Mouse (Mus musculus): ENCODE results near the gene Cyth3.

Gene Cyth3

DNA sequence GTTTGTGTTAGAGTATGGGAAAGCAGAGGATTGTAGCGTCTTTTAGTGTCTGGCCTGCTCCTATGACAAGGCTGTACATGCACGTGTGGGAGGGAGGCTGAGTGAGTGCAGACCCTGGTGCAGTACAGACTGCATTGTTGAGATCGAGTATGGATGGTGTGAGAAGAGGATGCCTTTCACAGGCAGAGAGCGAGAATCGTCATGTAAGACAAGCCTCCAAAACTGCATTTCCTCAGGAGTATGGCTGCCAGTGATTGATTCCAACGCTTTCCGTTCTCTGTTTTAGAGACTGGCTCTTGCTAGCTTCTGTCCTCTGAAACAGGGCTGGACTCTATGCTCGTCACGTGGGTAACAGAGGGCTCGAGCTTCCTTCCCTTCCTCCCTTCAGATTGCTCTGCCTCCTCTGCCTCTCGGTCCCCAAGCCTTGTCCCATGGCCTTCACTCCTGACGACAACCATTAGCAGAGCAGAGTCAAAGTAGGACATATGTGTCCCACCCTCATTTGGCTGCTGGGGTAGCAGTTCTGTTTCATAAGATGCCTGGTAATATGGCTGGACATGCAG lies 12.4 kb downstream of the Cyth3 start:
- DNase-seq (ENCODE audit: low spot score in 2 of 2), result no peak

DNA sequence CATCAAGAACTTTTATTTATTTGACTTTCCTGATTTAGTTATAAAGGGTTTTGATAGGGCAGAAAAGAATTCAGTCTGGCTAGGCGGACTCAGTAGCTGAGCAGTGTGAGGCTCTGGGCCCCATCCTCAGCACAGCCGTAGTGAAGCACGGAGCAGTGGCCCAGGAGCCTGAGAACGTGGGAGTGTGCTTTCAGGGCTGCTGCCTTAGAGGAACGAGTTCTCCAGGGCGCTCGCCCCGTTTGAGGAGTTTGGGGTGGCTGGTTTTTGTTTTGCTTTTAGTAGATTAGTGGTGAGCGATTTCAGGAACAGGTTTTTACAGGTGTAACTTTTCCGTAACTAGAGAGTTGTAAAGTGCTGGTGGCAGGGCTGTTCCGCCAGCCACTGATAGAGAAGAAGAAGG lies 13.1 kb downstream of the Cyth3 start:
- DNase-seq (ENCODE audit: low spot score in 2 of 2), result no peak

DNA sequence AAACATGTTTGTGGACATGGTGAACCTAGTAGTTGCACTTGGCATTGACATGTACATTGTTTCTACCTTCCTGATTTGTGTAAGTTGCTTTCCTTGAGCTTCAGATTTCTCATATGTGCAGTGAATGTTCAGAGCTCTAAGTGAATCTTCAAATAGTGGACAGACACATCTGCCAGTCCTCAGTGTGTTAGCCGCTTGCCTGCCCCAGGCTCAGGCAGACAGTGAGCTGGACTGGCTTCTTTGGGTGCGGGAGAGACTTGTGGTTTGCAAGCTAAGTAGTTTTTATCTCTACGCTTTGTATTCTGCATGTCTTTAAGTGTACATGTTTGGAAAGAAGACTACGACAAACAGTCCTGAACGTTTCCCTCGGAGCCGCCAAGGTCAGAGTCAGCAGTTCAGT lies 13.9 kb downstream of the Cyth3 start:
- no peak for DNase-seq (ENCODE audit: low spot score in 2 of 2)

DNA sequence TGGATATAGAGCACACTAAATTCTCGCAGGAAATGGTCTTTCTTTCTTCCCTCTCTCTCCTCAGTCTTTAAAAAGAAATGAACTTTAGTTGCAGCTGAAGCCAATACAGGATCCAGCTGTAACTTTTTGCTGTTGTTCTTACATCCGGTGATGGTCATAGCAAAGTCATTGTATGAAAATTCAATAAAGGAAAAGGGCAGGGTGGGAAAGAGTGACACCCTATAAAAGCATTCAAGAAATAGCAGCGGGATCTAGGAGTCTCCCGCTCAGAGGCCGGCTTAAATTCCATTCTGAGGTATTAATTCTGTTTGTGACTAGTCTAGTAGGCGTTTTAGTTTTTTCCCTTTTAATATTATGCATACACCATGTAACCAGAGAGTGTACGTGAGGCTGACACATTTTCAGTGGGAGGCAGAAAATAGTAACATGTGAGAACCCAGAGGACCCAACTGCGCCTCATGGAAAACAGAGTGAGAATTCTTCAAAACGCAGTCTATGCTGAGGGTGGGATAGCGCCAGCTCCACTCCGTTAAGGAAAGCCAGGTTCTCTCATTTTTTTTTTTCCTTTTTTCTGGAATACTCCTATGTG lies 15.7 kb downstream of the Cyth3 start:
- no peak for DNase-seq (ENCODE audit: low spot score in 2 of 2)

DNA sequence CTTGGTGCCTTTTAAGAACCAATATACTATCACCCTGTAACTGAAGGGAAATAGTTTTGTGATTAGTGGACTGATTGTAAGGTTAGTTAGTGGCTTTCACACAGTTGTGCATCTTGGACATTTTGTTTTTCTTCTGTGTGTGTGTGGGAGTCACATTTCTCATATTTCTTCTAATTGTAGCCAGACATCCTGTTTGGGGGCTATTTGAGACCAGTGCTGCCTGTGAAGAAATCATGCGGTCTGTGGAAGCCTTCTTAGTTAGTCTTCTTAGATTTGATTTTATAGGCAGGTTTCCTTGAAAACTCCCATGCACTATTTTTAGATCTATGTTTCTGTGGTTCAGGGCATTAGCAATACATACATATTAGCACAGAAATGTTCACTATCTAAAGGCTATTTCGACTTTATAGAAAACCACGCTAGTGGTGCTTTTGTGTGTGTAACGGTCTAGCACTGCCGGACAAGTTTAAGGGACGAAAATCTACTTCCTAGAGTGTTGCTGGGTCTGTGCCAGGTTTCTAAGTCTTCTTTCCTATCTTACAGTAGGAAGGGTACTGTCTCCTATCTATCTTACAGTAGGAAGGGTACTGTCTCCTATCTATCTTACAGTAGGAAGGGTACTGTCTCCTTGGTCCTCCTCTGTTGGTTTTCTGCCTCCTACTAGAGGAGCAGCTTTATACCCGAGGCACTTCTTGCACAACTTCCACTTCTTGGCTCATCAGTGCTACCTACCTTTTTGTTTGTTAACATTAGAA lies 16.4 kb downstream of the Cyth3 start:
- no peak for DNase-seq (ENCODE audit: low spot score in 2 of 2)

DNA sequence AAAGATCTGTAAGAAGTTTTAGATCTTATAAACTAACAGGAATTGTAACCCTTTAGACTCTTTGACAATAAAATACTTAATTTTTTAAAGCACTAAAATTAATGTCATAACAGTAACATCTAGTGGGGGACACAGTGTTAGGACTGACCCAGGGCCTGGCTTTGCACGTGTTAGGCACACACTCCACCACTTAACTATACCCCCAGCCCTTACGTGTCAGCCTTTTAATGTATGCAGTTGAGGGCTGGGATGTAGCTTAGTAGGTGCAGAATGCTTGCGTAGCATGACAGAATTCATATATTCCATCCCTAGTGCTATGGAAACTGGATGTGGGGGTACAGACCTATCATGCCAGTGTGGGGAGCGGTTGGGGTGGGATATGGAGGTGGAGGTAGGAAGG lies 17.1 kb downstream of the Cyth3 start:
- no peak for DNase-seq (ENCODE audit: low spot score in 2 of 2)

DNA sequence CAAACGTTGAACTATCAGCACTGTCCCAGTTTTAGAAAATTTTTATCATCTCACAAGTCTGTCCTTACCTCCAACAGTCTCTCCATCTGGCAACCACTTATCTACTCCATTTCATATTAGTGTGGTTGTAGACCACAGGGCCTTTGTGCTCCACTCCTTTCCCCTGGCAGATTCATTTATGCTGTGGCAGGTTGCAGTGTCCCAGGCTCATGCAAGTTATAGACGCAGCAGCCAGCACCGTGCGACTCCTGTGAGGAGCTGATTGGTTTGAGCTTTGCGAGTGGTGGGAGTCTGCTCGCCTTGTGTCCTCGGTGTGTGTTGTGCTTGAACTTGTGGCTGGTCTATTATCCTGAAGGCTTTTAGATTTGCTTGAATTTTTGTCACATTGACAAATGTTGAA lies 17.6 kb downstream of the Cyth3 start:
- no peak for DNase-seq (ENCODE audit: low spot score in 2 of 2)

DNA sequence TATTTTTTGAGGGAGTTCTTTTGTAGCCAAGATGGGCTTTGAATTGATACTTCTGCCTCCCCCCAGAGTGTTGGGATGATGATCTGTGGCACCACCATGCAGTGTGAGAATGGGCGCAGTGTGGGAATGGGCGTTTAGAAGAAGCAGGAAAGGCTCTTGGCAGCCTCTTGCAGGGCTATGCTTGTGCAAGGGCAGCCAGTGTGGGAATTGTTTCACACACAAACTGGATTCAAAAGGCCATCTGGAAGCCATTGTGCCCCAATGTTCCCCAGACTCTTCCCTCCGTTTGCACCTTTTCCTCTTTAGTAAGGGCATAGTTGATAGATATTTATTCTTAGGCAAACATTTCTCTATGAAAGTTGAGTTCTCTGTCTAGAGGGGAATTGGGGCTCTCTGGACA lies 19.3 kb downstream of the Cyth3 start:
- no peak for DNase-seq (ENCODE audit: low spot score in 2 of 2)

DNA sequence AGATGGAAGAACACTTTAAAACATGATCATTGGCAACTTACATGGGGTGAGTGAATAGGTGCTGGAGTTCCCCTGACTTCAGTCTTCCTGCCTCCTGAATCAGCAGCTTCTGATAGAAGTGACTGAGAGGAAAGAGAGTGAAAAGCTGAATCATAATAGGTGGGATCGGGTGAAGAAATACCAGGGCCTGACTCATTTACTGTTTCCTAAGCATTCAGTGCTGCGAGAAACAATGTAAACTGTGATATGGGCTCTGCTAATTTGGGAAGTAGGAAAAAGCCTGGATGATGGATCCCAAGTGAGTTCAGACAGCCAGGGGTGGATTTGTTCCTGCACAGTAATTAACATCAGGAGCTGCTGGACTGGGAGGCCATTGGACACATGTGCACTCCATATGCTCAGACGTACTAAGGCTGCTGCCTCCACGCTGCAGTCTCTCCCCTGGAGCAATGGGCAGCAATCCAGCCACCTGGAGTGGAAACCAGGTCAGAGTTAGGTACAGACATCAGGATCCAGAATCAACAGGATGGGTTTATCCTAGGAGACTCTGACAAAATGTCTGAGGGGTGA lies 20.1 kb downstream of the Cyth3 start:
- DNase-seq (ENCODE audit: low spot score in 2 of 2), result no peak

DNA sequence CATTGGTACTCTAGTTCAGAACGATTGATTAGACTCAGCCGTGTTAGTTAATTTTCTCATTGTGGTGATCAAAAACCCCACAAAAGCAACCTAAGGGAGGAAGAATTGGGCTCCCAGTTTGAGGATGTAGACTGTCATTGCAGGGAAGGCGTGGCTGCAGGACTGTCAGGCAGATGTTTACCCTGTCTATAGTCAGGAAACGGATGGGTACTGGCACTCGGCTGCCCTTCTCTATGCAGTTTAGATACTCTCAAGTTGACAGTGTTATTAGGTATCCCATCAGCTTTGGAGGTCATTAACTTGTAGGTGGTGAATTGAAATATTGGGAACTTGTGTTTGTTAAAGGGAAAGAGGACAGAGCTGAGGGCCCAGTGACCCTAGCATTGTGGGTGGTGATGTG lies 23.7 kb downstream of the Cyth3 start:
- DNase-seq (ENCODE audit: low spot score in 2 of 2), result no peak

DNA sequence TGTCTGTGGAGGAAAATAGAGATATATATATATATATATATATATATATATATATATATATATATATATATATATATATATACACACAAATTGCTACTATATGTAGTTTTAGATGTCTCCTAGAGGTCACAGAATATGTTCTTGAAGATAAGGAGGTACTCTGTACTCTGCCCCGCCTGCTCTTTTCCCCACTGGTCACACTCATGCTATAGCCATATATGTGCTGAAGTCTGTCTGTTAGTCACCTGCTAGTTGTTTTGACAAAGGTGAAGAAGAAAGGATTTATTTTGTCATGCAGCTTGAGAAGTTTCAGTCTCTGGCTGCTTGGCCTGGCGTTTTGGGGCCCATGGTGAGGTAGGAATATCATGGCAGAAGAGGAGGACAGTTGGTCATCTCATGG lies 25.2 kb downstream of the Cyth3 start:
- no peak for DNase-seq (ENCODE audit: low spot score in 2 of 2)

DNA sequence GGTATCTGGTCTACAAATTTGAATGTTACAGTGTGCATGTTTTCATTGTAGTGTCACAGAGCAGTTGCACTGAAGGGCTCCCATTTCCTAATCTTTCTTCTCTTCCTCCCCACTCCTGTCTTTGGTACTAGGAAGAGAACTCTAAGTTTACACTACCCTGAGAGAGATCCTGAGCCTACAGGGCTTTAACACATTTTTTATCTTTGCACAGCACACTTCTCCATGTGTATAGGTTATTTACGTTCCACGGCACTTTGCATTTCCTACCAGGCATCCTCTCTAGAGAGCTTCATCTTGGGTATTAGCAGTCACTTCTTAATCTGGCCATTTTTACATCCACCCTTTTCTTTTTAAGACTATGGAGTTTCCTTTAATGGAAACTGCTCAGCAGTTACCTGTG lies 25.8 kb downstream of the Cyth3 start:
- DNase-seq (ENCODE audit: low spot score in 2 of 2), result no peak

DNA sequence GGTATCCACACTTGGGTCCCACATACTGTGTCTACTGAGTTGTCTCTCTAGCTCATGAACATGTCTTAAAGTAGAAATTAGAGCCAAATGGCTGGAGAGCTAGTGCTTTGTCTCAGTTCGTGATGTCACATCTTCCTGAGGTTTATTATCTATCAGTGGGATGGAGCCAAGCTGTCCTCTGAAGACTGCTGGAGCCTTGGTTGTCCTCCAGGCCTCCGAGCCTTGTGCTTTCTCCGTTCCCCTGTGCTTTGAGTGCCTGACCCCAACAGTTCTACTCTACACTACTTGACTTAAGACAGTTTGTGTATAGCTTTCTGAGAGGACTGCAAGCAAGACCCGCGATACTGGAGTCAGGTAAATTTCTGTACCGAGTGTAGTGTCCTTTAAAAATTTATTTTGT lies 26.9 kb downstream of the Cyth3 start:
- no peak for DNase-seq (ENCODE audit: low spot score in 2 of 2)

DNA sequence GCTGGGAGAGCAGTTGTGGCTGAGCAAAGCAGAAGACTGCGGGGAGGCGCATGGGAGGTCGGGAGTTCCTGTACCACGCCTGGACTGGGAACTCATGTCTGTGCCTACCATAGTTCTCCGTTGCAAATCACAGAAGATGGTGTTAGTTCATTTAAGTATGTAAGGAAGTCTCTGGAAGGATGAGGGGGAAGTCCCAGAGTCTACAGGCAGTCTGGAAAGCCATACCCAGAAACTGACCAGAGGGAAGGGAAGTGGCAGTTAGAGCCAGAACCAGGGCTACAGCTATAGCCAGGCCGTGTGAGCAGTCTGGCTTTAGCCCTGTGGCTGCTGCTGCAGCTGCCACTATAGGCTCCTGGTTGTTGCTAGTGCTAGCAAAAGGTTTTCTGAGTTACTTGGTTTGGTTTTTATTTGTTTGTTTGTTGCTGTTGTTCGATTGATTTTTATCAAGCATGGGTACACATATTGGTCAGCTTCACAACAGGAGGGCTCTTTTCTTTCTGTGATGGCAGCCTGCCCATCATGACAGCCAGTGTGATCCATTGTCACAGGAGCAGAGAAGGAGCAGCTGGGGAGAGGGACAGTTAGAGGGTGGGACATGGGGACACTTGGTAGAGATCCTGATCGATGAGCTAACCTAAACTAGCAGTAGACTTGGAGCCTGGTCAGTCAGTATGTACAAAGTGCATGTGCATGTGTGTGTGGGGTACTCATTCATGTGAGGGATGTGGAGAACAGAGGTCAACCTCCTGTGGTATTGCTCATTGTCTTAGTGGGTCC lies 29.8 kb downstream of the Cyth3 start:
- DNase-seq (ENCODE audit: low spot score in 2 of 2), result no peak

DNA sequence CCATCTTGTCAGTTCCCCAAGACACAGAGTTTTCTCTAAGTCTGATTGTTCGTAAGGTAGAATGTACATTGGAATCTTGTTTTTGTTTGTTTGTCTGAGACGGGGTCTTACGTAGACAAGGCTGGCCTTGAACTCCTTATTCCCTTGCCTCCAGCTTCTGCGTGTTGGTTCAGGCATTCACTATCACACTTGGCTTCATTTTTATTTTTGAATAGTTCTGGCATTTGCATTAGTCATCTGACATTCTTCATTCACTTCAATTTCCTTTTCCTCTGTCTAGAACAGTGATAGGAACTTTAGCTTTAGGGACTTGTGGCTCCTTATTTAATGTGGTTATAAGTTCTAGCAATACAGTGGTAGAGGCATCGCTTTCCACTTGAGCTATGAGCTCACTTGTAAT lies 31.2 kb downstream of the Cyth3 start:
- DNase-seq (ENCODE audit: low spot score in 2 of 2), result no peak

DNA sequence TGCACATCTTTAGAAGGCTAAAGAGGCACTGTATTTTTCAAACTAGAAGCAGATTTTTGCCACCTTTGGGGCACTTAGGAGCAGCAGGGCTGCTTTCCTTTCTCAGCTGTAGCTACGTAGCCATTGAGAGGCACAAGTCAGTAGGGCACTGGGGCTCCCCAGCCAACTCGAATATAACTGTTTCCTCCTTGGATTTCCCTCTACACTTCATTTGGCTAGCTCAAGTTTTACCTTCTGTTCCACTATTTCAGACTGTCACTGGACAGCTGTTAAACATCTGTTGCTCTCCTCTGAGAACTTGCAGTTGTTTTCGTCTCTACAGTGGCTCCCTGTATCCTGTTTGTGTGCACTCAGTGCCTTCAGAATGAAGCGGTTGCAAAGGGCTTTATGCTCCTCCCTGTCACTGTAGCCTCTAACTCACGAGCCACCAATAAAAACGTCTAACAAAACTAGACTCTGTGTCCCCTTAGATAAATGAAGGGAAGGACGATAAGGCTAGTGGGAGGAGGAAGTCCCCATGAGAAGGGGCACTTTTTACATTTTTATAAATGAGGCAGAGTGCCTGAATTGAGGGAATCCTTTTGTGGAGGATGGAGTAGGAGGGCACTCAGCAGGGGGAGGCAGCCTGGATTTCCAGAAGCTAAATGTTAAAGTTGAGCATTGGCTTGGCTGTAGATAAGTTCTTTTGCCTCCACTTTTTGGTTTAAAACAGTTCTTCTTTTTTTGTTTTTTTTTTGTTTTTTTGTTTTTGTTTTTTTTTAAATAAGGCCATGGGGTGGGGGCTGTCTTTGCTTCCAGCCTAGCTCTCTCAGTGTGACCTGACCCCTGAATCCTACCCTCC lies 32.6 kb downstream of the Cyth3 start:
- no peak for DNase-seq (ENCODE audit: low spot score in 2 of 2)

DNA sequence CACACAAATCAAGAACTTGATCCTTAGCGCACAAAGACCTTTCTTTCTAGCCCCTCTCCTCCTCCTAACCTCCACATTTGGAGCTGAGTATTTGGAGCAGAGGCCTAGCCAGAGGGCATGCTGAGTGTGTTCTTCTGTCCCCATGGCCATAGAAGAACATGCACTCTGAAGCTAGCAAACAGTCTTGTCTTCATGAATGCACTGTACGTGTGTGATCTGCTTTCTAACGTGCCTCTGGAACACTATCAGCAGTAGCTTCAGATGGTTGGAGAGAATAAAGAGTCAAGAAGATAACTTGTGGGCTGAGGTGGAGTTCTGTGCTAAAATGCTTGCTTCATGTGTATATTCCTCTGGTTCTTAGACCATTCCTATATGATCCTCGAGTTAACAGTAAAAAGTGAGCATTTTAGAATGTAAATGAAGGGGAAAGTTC lies 33.3 kb downstream of the Cyth3 start:
- DNase-seq (ENCODE audit: low spot score in 2 of 2), result no peak

DNA sequence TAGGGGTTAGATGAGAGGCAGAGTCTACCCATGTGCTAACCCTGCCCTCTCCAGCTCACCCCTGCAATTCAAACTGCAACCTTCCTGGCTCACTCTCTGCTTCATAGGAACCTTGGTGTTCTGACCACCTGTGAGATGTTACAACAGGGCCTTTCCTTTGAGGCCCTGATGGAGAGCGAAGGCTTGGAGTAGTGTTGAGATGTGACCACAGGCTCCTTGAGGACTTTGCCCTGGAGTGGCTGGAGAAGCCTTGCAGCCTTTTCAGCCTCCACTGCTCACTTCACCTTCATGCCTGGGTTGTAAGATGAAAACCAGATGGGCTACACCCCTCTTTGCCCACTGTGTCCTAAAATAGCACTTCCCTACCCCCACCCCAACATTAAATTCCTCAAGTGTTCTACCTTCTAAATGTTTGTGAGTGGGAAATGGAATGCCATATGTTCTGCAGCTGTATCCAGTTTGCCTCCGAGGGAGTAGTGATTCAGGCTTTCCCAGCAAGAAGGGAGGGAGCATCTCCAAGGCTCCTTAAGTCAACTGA lies 34.5 kb downstream of the Cyth3 start:
- DNase-seq (ENCODE audit: low spot score in 2 of 2), result no peak

DNA sequence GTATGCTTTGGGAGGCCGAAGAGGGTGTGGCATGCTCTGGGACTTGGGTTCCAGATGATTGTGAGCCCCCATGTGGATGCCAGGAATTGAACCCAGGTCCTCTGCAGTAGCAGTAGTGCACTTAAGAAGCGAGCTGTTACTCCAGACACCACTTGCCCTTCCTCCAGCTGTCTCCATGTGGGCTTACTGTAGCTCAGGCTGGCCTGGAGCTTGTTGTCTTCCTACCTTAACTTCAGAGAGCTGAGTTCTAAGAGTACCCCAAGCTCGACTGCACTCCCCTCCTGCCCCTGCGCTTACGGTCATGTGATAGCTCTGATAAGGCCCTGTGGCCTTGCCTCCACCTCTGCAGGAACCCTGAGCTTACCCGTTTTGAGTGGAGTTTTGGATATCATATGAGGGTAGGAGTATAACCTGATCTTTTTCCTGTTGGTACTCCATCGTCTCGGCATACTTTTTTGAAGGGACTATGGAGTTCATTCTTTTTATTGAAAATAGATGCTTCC lies 36.8 kb downstream of the Cyth3 start:
- DNase-seq (ENCODE audit: low spot score in 2 of 2), result no peak

DNA sequence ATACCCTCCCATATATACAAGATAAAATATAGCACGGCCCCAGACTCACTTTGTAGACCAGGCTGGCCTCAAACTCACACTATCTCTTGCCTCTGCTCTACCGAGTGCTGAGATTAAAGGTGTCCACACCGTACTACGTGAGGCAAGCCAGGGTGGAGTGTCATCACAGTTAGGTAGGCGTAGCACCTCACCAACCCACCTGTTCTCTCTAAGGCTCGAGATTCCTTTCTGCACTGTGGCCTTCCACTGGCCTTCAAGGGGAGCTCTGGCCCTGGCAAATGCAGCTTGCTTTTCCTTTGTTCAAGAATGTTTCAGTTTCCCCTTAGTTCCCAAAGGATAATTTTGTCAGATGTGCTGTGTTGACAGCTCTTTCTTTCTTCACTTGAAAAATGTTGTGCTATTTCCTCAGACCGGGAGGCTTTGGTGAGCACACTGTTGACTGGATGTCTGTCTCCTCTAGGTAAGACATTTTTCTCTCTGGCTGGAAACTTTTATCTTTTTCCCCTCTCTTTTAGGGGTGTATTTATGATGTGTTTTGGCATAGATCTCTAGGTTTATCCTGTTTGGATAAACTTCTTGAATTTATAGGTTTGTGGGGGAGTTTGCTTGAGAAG lies 40.9 kb downstream of the Cyth3 start:
- DNase-seq (ENCODE audit: low spot score in 2 of 2), result no peak

DNA sequence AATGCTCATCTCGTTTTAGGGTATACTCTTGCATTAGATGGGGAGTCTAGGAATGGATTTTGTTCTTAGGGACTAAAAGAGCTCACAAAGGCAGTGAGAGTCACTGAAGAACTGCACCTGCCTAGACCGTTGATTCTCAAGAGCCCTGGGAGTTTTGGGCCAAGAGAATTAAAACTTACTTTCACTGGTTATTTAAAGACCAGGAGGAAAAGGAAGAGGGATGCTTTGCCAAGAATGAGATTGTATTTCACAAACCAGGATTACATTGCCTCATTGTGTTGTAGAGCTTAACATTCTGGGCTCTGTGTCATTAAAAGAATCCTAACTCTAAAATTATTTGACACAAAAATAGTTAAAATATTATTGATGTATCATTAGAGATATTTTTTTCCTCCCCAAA lies 43.3 kb downstream of the Cyth3 start:
- DNase-seq (ENCODE audit: low spot score in 2 of 2), result no peak

All from frontal cortex, postnatal 10 days (tissue).